Mouse (Mus musculus) neural tube, embryonic 12.5 days (tissue): ENCODE measurements around the gene Abca8a. TPM values are rescaled to one million over a fixed set of nuclear protein-coding genes. Genes with fewer than 3 reads are reported as not detected.

Experiments used
- polyA plus RNA-seq: library from polyadenylated mRNA; unstranded; fragments of >200 nt; fragmentation: Nextera tagmentation; extraction: Ambion mirVana; gene quantifications from 2 replicates; pipeline ENCODE4 v1.2.1, GENCODE M21; 2016

The Abca8a gene
- polyA plus RNA-seq, 1 experiment from 2014 or later: 0.08 TPM

Other genes with a start within 250 kb of the Abca8a start
- 0.60 and 0.80 TPM in 2 replicates for gene Abca8b, start 100.1 kb downstream of the Abca8a start, polyA plus RNA-seq
- gene Abca9, start 72.2 kb upstream of the Abca8a start, polyA plus RNA-seq: 4.4 and 5.1 TPM in 2 replicates
- gene Abca6, start 155.8 kb upstream of the Abca8a start, polyA plus RNA-seq: 0.06 and 0.19 TPM in 2 replicates
- gene Abca5, start 241.7 kb upstream of the Abca8a start, polyA plus RNA-seq: 5.7 and 5.8 TPM in 2 replicates